Mouse (Mus musculus) hindbrain, postnatal 0 days (tissue): ENCODE results near the gene Zbtb48. TPM values are rescaled to one million over a fixed set of nuclear protein-coding genes. Genes with fewer than 3 reads are reported as not detected.

ENCODE experiments used
- ATAC-seq: fragments of 200-750 bp; cut with Nextera tagmentation; 2 replicates; pipeline ENCODE4 v1.8.0; 2017; ENCODE audit warnings: mild to moderate bottlenecking, moderate TSS enrichment, moderate library complexity
- DNase-seq: peaks from one replicate; pipeline ENCODE4 v3.0.0-alpha.2; 2015; ENCODE audit warnings: low spot score
- H3K27ac ChIP-seq: fragments of 300-500 bp; sonication (generic); 2 replicates; pipeline ENCODE4 v1.5.1; 2014; ENCODE audit warnings: mild to moderate bottlenecking
- H3K27me3 ChIP-seq: fragments of 300-500 bp; sonication (generic); 2 replicates; pipeline ENCODE4 v1.6.1; 2014; ENCODE audit warnings: low read length, mixed read lengths; ENCODE audit not compliant: insufficient read depth
- H3K36me3 ChIP-seq: fragments of 300-500 bp; sonication (generic); 2 replicates; pipeline ENCODE4 v1.6.1; 2014; ENCODE audit warnings: low read length, mixed read lengths; ENCODE audit not compliant: insufficient read depth
- H3K4me1 ChIP-seq: fragments of 300-500 bp; sonication (generic); 2 replicates; pipeline ENCODE4 v1.6.1; 2014; ENCODE audit warnings: antibody characterized with exemption, low read length, mixed read lengths; ENCODE audit not compliant: insufficient read depth
- H3K4me2 ChIP-seq: fragments of 300-500 bp; sonication (generic); 2 replicates; pipeline ENCODE4 v1.6.1; 2014; ENCODE audit warnings: low read depth, mild to moderate bottlenecking, low read length, moderate library complexity, mixed read lengths
- H3K4me3 ChIP-seq: fragments of 300-500 bp; sonication (generic); 2 replicates; pipeline ENCODE4 v1.5.1; 2014; ENCODE audit warnings: low read length
- H3K9ac ChIP-seq: fragments of 300-500 bp; sonication (generic); replicated peaks from 2 replicates; pipeline ENCODE4 v1.6.1; 2014; ENCODE audit warnings: mild to moderate bottlenecking, low read length, moderate library complexity, mixed read lengths
- H3K9me3 ChIP-seq: fragments of 300-500 bp; sonication (generic); 2 replicates; pipeline ENCODE4 v1.6.1; 2016; ENCODE audit warnings: low read length, mixed read lengths
- CTCF ChIP-seq: IDR thresholded peaks from 2 replicates; pipeline ENCODE4 v1.5.1; 2016; ENCODE audit warnings: antibody characterized with exemption, control low read depth, low read depth
- WGBS: fragments of 180-500 bp; shearing (Covaris S2); extraction: QIAGEN DNeasy Blood & Tissue Kit; methylation state at CpG from one replicate; pipeline ENCODE4 v1.1.7; 2014; 5-methylcytosine and 5-hydroxymethylcytosine counted together
- polyA plus RNA-seq: library from polyadenylated mRNA; unstranded; fragments of >200 nt; fragmentation: Nextera tagmentation; extraction: Ambion mirVana; gene quantifications from 2 replicates; pipeline ENCODE4 v1.2.1, GENCODE M21; 2015
- total RNA-seq: library from RNA; depleted of rRNA; stranded (reverse); fragments of >200 nt; gene quantifications from 2 replicates; pipeline ENCODE4 v1.2.3, GENCODE M21; 2014

The Zbtb48 gene
- total and polyA plus RNA-seq, 2 experiments from 2014 or later: 7.0 to 10.7 TPM

- Histone ChIP-seq H3K27ac (no peak overlapping the region), H3K36me3 (no peaks in the 10 kb centered on the region), H3K4me2 (no peak overlapping the region), H3K27me3 (no peaks in the 10 kb centered on the region), H3K4me1 (peaks cover 9% of the 10 kb centered on the region), H3K9me3 (no peaks in the 10 kb centered on the region), H3K9ac (no peak overlapping the region), H3K4me3 (no peak overlapping the region)
- TF ChIP-seq CTCF: no peak
- WGBS: 90% methylated on average over 13 of the region's 13 CpGs
- ATAC-seq (no peak), DNase-seq (no peak)
Measured at GRCm38 (mm10) chr4:152032922-152033321, 5.5 kb upstream of the Zbtb48 start.

GRCm38 (mm10) chr4:152029997-152030396 is 2.5 kb upstream of the Zbtb48 start:
- H3K27ac ChIP-seq: no peak overlapping the region
- ATAC-seq (no peak), DNase-seq (peak; percentile 66)
- WGBS: 36% methylated on average over 4 of the region's 4 CpGs
- no peak overlapping the region for H3K4me3 ChIP-seq
- H3K36me3 ChIP-seq: no peaks in the 10 kb centered on the region
- H3K9me3 ChIP-seq: no peaks in the 10 kb centered on the region
- H3K4me1 ChIP-seq: peaks cover 25% of the 10 kb centered on the region
- peak; percentile 42 for TF ChIP-seq CTCF
- H3K4me2 ChIP-seq: peak overlapping the region; percentile 30
- no peaks in the 10 kb centered on the region for H3K27me3 ChIP-seq
- no peak overlapping the region for H3K9ac ChIP-seq

- 34% methylated on average over 5 of the region's 5 CpGs for WGBS
- TF ChIP-seq CTCF: peak; percentile 56
- Histone ChIP-seq H3K27ac (no peak overlapping the region), H3K4me1 (peaks cover 25% of the 10 kb centered on the region), H3K9ac (no peak overlapping the region), H3K4me3 (no peak overlapping the region; the same call in 1 of the 2 replicates), H3K9me3 (no peaks in the 10 kb centered on the region), H3K4me2 (peak overlapping the region; percentile 96), H3K36me3 (no peaks in the 10 kb centered on the region), H3K27me3 (no peaks in the 10 kb centered on the region)
- no peak for DNase-seq
- no peak for ATAC-seq
Measured at GRCm38 (mm10) chr4:152029087-152029486, 1.6 kb upstream of the Zbtb48 start.

- ATAC-seq: no peak
- H3K36me3 ChIP-seq: no peaks in the 10 kb centered on the region
- peak overlapping the region; percentile 96 for H3K4me2 ChIP-seq
- DNase-seq: no peak
- H3K27ac ChIP-seq: peak overlapping the region; percentile 68; the same call in 1 of the 2 replicates
- WGBS: 53% methylated on average over 15 of the region's 15 CpGs
- peak overlapping the region; percentile 68 for H3K4me3 ChIP-seq
- no peaks in the 10 kb centered on the region for H3K9me3 ChIP-seq
- H3K27me3 ChIP-seq: no peaks in the 10 kb centered on the region
- TF ChIP-seq CTCF: no peak
- peaks cover 25% of the 10 kb centered on the region for H3K4me1 ChIP-seq
- H3K9ac ChIP-seq: peak overlapping the region; percentile 50; the same call in 1 of the 2 replicates
Measured at GRCm38 (mm10) chr4:152028456-152028855, 985 bp upstream of the Zbtb48 start.

- no peak for ATAC-seq
- peak; percentile 16 for DNase-seq
- H3K4me3 ChIP-seq: peak overlapping the region; percentile 68
- peak overlapping the region; percentile 96 for H3K4me2 ChIP-seq
- peak overlapping the region; percentile 50 for H3K9ac ChIP-seq
- peaks cover 2% of the 10 kb centered on the region; the same call in 1 of the 2 replicates for H3K36me3 ChIP-seq
- 3% methylated on average over 36 of the region's 41 CpGs for WGBS
- H3K27me3 ChIP-seq: no peaks in the 10 kb centered on the region
- peaks cover 25% of the 10 kb centered on the region for H3K4me1 ChIP-seq
- no peaks in the 10 kb centered on the region for H3K9me3 ChIP-seq
- 0 out of 2 replicates have a peak, but pooled peaks have one; percentile 9 for TF ChIP-seq CTCF
- H3K27ac ChIP-seq: peak overlapping the region; percentile 68
Measured at GRCm38 (mm10) chr4:152026751-152027508, 541 bp downstream of the Zbtb48 start.

- no peak overlapping the region for H3K4me2 ChIP-seq
- TF ChIP-seq CTCF: no peak
- no peak overlapping the region for H3K27ac ChIP-seq
- ATAC-seq (no peak), DNase-seq (no peak)
- no peaks in the 10 kb centered on the region for H3K27me3 ChIP-seq
- no peak overlapping the region for H3K4me3 ChIP-seq
- peaks cover 21% of the 10 kb centered on the region for H3K4me1 ChIP-seq
- H3K9ac ChIP-seq: no peak overlapping the region
- 94% methylated on average over 11 of the region's 11 CpGs for WGBS
- peaks cover 26% of the 10 kb centered on the region for H3K36me3 ChIP-seq
- no peaks in the 10 kb centered on the region for H3K9me3 ChIP-seq
Measured at GRCm38 (mm10) chr4:152024525-152024924, 2.9 kb downstream of the Zbtb48 start.

GRCm38 (mm10) chr4:152022506-152022905 is 5.0 kb downstream of the Zbtb48 start:
- no peak for TF ChIP-seq CTCF
- Histone ChIP-seq H3K27ac (no peak overlapping the region), H3K9me3 (no peaks in the 10 kb centered on the region), H3K27me3 (no peaks in the 10 kb centered on the region), H3K4me2 (no peak overlapping the region), H3K4me3 (no peak overlapping the region), H3K36me3 (peaks cover 39% of the 10 kb centered on the region), H3K9ac (no peak overlapping the region), H3K4me1 (peaks cover 14% of the 10 kb centered on the region)
- ATAC-seq (no peak), DNase-seq (no peak)
- 89% methylated on average over 8 of the region's 8 CpGs for WGBS
